Mouse (Mus musculus) activated CD4-positive, CD25-positive, alpha-beta regulatory T cell (primary cell): Measurements from ENCODE around the gene Gm2001. TPM values are rescaled to one million over a fixed set of nuclear protein-coding genes. Genes with fewer than 3 reads are reported as not detected.

Experiments used
- polyA plus RNA-seq, 2 experiments: library from polyadenylated mRNA; unstranded; fragments of 100-300 nt; shearing (Covaris generic); gene quantifications; one replicate each; pipeline ENCODE4 v1.2.1; 2017

Gm2001 gene
- not detected for polyA plus RNA-seq

GRCm38 (mm10) chr12:87842239-87842638 lies at the start of gene Gm2001:
Gene Gm2001 (minus strand): TSS chr12:87842339.

GRCm38 (mm10) chr12:87873772-87874171 lies 31.6 kb upstream of the Gm2001 start, which contains the start of gene Gm2016:
Gene Gm2016 (plus strand): TSS chr12:87874072.

GRCm38 (mm10) chr12:87816277-87816676 lies 25.9 kb downstream of the Gm2001 start, which contains the start of gene BB287469:
Gene BB287469 (plus strand): TSS chr12:87816577.

GRCm38 (mm10) chr12:87795212-87795611 lies 46.9 kb downstream of the Gm2001 start, which contains the start of gene Gm21936:
Gene Gm21936 (plus strand): TSS chr12:87795512.

Other genes starting within 250 kb of the Gm2001 start
- not detected for gene Oog1, start 239.7 kb downstream of the Gm2001 start, polyA plus RNA-seq
- gene Gm4027, start 223.5 kb downstream of the Gm2001 start, polyA plus RNA-seq, result under 1 TPM in 1 of 2 experiments, not detected in 1; 0.32 TPM
- not detected for gene Gm16381, start 197.7 kb downstream of the Gm2001 start, polyA plus RNA-seq
- gene Gm21319, start 66.6 kb downstream of the Gm2001 start, polyA plus RNA-seq, result under 1 TPM in 1 of 2 experiments, not detected in 1; 0.10 TPM
- under 1 TPM in 1 of 2 experiments, not detected in 1; 0.48 TPM for gene Gm21936, start 46.8 kb downstream of the Gm2001 start, polyA plus RNA-seq
- not detected for gene BB287469, start 25.8 kb downstream of the Gm2001 start, polyA plus RNA-seq
- not detected for gene Gm2016, start 31.7 kb upstream of the Gm2001 start, polyA plus RNA-seq
- not detected for gene Gm2022, start 53.0 kb upstream of the Gm2001 start, polyA plus RNA-seq
- gene Gm2035, start 77.5 kb upstream of the Gm2001 start, polyA plus RNA-seq, result not detected
- not detected for gene Gm2042, start 111.7 kb upstream of the Gm2001 start, polyA plus RNA-seq
- not detected for gene Gm2075, start 169.5 kb upstream of the Gm2001 start, polyA plus RNA-seq
- not detected for gene Gm6803, start 176.4 kb upstream of the Gm2001 start, polyA plus RNA-seq
- gene Gm2056, start 184.7 kb upstream of the Gm2001 start, polyA plus RNA-seq, result not detected
- not detected for gene Gm16368, start 241.4 kb upstream of the Gm2001 start, polyA plus RNA-seq